Mouse (Mus musculus): ENCODE measurements at regions not wholly inside any gene's neighbourhood (a gene's known extent, or its start where the extent isn't known, plus 50 kb on each side); places are given as distances from the start of the nearest gene placed in this dataset.

DNA sequence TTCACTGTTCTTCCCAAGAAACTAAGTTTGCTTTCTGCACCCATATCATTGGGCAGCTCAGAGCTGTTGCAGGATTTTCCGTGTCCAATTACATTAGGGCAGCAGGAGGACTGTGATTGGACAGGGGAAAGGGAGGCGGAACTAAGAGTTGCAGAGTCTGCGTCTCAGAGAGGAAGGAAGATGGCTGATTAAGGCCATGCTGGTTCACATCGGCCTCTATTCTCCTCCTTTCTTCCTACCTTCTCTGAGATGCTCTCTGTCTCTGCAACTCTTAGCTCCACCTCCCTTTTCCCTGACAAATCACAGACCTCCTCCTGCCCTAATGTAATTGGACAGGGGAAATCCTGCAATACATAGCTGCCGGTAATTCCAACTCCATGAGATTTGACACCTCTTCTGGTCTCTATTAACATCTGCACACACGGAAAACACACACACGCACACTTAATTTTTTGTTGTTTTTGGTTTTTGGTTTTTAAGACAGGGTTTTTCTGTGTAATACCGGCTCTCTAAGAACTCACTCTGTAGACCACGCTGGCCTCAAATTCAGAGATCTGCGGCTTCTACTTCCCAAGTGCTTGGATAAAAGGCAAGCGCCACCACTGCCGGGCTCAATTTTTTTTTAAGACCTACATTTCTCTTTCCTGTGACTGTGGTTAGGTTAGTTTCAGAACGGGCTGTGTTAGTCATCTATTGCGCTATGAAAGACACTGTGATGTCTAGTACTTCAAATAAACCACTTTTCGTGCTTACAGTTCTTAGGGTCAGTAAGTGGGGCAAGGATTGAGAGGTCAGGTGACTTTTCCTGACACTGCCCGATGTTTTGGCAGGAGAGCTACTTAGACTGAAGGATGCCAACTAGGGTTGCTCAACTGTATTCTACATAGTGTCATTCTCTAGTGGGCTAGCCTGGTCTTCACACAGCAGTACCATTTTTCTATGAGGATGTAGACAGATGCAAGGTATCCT lies 628.6 kb upstream of the Gm10131 start:
- no peak for TF ChIP-seq MYOD1 (IDR thresholded peaks at IDR 0.05; ENCODE audit: control insufficient read depth in 1 of 3, insufficient read length in 2 of 3, low read depth in 2 of 3)
- TF ChIP-seq POLR2AphosphoS2 (IDR thresholded peaks at IDR 0.05; ENCODE audit: insufficient read length, low read depth) = no peak
- no peak for TF ChIP-seq CEBPB (IDR thresholded peaks at IDR 0.05; ENCODE audit: insufficient read depth, poor library complexity, severe bottlenecking)
- no peak for TF ChIP-seq MYOG (IDR thresholded peaks at IDR 0.05; ENCODE audit: control insufficient read depth in 1 of 3, insufficient read depth in 1 of 3, insufficient read length in 2 of 3, low read depth in 2 of 3)
- no peak for TF ChIP-seq TCF3 (IDR thresholded peaks at IDR 0.05; ENCODE audit: insufficient read length, low read depth)
- no peak for TF ChIP-seq SRF (IDR thresholded peaks at IDR 0.05; ENCODE audit: control insufficient read depth, insufficient read length, low read depth)
- TF ChIP-seq E2F4 (IDR thresholded peaks at IDR 0.05; ENCODE audit: insufficient read depth) = no peak
- no peak for TF ChIP-seq POLR2A (IDR thresholded peaks at IDR 0.05; ENCODE audit: insufficient read length, low read depth)
- TF ChIP-seq USF1 (IDR thresholded peaks at IDR 0.05; ENCODE audit: low read depth) = no peak
- no peak for TF ChIP-seq MAX (IDR thresholded peaks at IDR 0.05; ENCODE audit: low read depth)
